8 mouse cellular contexts compared by ENCODE assay signal in the genomic region with DNA sequence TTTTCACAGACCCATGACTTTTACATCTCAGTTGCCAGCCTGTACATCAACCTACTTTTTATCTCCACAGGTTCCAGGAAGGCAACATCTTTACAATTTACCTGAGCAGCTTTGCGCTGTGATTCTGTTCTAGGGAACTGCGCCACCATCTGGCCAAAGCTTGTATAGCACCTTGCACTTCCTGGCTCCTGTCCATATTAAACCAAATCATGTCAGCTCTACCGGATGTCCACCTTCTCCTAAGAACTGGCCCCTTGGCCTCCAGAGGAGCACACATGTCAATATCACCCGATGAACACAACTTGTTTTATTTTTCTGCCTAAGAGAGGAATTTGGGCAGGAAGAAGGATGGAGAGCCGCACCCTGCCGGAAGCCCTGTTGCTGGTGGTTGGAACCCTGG. TPM values are rescaled to one million over a fixed set of nuclear protein-coding genes. Genes with fewer than 3 reads are reported as not detected.
DNase-seq lines count a peak whose midpoint lies in the region; ATAC-seq and TF ChIP-seq lines count a peak whose summit lies in the region.

No protein-coding gene starts in this region.

- H3K4me2 ChIP-seq in heart, postnatal 0 days (ENCODE audit: low read depth, low read length), result no peak overlapping the region
- no peak overlapping the region for H3K4me2 ChIP-seq in heart, embryonic 11.5 days

- peak; percentile 86 for TF ChIP-seq CTCF in heart, postnatal 0 days (IDR thresholded peaks at IDR 0.05; ENCODE audit: low read depth)
- TF ChIP-seq CTCF in cerebellum, adult 2 months (IDR thresholded peaks at IDR 0.05; ENCODE audit: borderline replicate concordance, insufficient read depth, low read depth, low read length), result peak; percentile 92

- H3K4me3 ChIP-seq in heart, postnatal 0 days (ENCODE audit: low read depth, low read length), result no peak overlapping the region
- H3K4me3 ChIP-seq in heart, embryonic 11.5 days (ENCODE audit: low read depth, low read length), result no peak overlapping the region
- H3K4me3 ChIP-seq in ES-E14 (ENCODE audit: insufficient read depth in 1 of 2, low read depth in 1 of 2, low read length in 2 of 2, poor library complexity in 1 of 2, severe bottlenecking in 1 of 2), result no peak overlapping the region
- no peak overlapping the region for H3K4me3 ChIP-seq in cerebellum, adult 2 months (replicated peaks; ENCODE audit: insufficient read depth, low read depth, low read length)

- no peaks in the 10 kb centered on the region for H3K4me1 ChIP-seq in heart, postnatal 0 days (ENCODE audit: control insufficient read depth, insufficient read depth)
- H3K4me1 ChIP-seq in heart, embryonic 11.5 days (ENCODE audit: control insufficient read depth, insufficient read depth, low read length), result peaks cover 6% of the 10 kb centered on the region; the same call in 1 of the 2 replicates
- peaks cover 0 to 9% of the 10 kb centered on the region in 2 experiments; a peak in 1 of 4 replicates for H3K4me1 ChIP-seq in ES-E14 (ENCODE audit: control insufficient read depth in 2 of 2, insufficient read depth in 2 of 2, low read length in 2 of 2, poor library complexity in 1 of 2)
- H3K4me1 ChIP-seq in cerebellum, adult 2 months (ENCODE audit: control insufficient read depth, insufficient read depth, low read length), result peaks cover under 1% of the 10 kb centered on the region

- DNase-seq in heart, postnatal 0 days (ENCODE audit: low spot score), result peak; percentile 53
- peak; percentile 53 for DNase-seq in 3T3-L1 (ENCODE audit: low read depth, low spot score)
- DNase-seq in ES-E14 (ENCODE audit: low read depth, low spot score), result peak; percentile 66
- DNase-seq in cerebellum, adult 2 months, result peak; percentile 70 to 88
- DNase-seq in induced T-regulatory cell, adult 2 months (ENCODE audit: low read depth), result peak; percentile 90
- peak; percentile 61 for DNase-seq in lung, postnatal 25 days (ENCODE audit: low spot score)
- DNase-seq in testis, postnatal 14 days (ENCODE audit: low spot score), result peak; percentile 52

- 25% methylated on average over 6 of the region's 6 CpGs for WGBS in heart, postnatal 0 days
- WGBS in heart, embryonic 11.5 days (ENCODE audit: insufficient replicate concordance), result 31% methylated on average over 6 of the region's 6 CpGs
- 27% methylated on average over 6 of the region's 6 CpGs for WGBS in cerebellum, adult 2 months

- H3K36me3 ChIP-seq in heart, postnatal 0 days (replicated peaks; ENCODE audit: control insufficient read depth, insufficient read depth, low read length), result peaks cover 30% of the 10 kb centered on the region
- H3K36me3 ChIP-seq in heart, embryonic 11.5 days (ENCODE audit: control insufficient read depth, insufficient read depth, low read length), result no peaks in the 10 kb centered on the region
- H3K36me3 ChIP-seq in ES-E14 (ENCODE audit: control insufficient read depth, insufficient read depth, low read length, poor library complexity, severe bottlenecking), result no peaks in the 10 kb centered on the region

- H3K9ac ChIP-seq in heart, postnatal 0 days (replicated peaks; ENCODE audit: low read depth, low read length), result no peak overlapping the region
- no peak overlapping the region for H3K9ac ChIP-seq in heart, embryonic 11.5 days (ENCODE audit: low read depth, low read length)
- H3K9ac ChIP-seq in ES-E14 (ENCODE audit: insufficient read depth, low read depth, low read length, poor library complexity, severe bottlenecking), result no peak overlapping the region

- no peaks in the 10 kb centered on the region for H3K27me3 ChIP-seq in heart, postnatal 0 days (ENCODE audit: control insufficient read depth, insufficient read depth, low read length)
- H3K27me3 ChIP-seq in heart, embryonic 11.5 days (ENCODE audit: control insufficient read depth, insufficient read depth, low read length), result peaks cover 4% of the 10 kb centered on the region
- H3K27me3 ChIP-seq in cerebellum, adult 2 months (ENCODE audit: control insufficient read depth, insufficient read depth, low read length), result no peaks in the 10 kb centered on the region

- H3K9me3 ChIP-seq in heart, postnatal 0 days (replicated peaks; ENCODE audit: control insufficient read depth, low read length), result no peaks in the 10 kb centered on the region
- H3K9me3 ChIP-seq in heart, embryonic 11.5 days (replicated peaks; ENCODE audit: control insufficient read depth, low read length), result no peaks in the 10 kb centered on the region
- no peaks in the 10 kb centered on the region for H3K9me3 ChIP-seq in ES-E14 (ENCODE audit: control insufficient read depth, insufficient read depth, low read depth, low read length)

- in situ Hi-C loops in ES-E14 (cut with MboI; ENCODE audit: low sequenced_read_pairs in 2 of 2, unreplicated experiment in 2 of 2), result loop anchor here (5.0 to 25.0 kb wide), 2 partner anchors 210 to 235 kb away; no protein-coding TSS in a partner anchor

- 0 out of 2 replicates have a peak, but pooled peaks have one; percentile 31 for ATAC-seq in heart, postnatal 0 days (ENCODE audit: insufficient read depth, low read depth)
- no peak for ATAC-seq in heart, embryonic 11.5 days (replicated peaks; ENCODE audit: insufficient number of reproducible peaks, low FRiP score, low TSS enrichment)

- no peak overlapping the region for H3K27ac ChIP-seq in heart, postnatal 0 days (ENCODE audit: low read depth)
- H3K27ac ChIP-seq in heart, embryonic 11.5 days (ENCODE audit: low read depth, low read length), result no peak overlapping the region
- no peak overlapping the region for H3K27ac ChIP-seq in ES-E14 (ENCODE audit: insufficient read depth, low read depth, low read length, poor library complexity, severe bottlenecking)
- H3K27ac ChIP-seq in cerebellum, adult 2 months (ENCODE audit: insufficient read depth, low read length), result peak overlapping the region; percentile 9; the same call in 1 of the 2 replicates

- no peak for TF ChIP-seq POLR2A in cerebellum, adult 2 months (IDR thresholded peaks at IDR 0.05; ENCODE audit: borderline replicate concordance, insufficient read depth, low read length)

- no peak for TF ChIP-seq EP300 in heart, postnatal 0 days (IDR thresholded peaks at IDR 0.05; ENCODE audit: low read depth)

TF ChIP-seq in ES-E14, 5 proteins besides CTCF, POLR2A, EP300 and RAD21:
- TF ChIP-seq ZC3H11A (IDR thresholded peaks at IDR 0.05; ENCODE audit: borderline replicate concordance, low read depth, low read length) (no peak), ZNF384 (IDR thresholded peaks at IDR 0.05; ENCODE audit: low read depth, low read length) (no peak), MAFK (IDR thresholded peaks at IDR 0.05; ENCODE audit: insufficient read depth, low read depth, low read length) (no peak), HCFC1 (IDR thresholded peaks at IDR 0.05; ENCODE audit: borderline replicate concordance, insufficient read depth, low read length) (no peak)
TF ChIP-seq in ES-E14: peak in this region for 0.

RNA-seq across cellular contexts. Expression of gene Man2a2, which starts 6.3 kb away (rescaled TPM):
- 30.2 and 55.2 TPM in 2 replicates for total RNA-seq in heart, postnatal 0 days (2014; rRNA removed; ENCODE audit: low replicate concordance)
- 7.2 and 7.7 TPM in 2 replicates for polyA plus RNA-seq in heart, postnatal 0 days (2015; fragmentation: Nextera tagmentation; extraction: Ambion mirVana)
- polyA plus RNA-seq in heart, embryonic 11.5 days (2014; fragmentation: Nextera tagmentation; extraction: Ambion mirVana), result 12.3 and 12.7 TPM in 2 replicates
- 14.6 and 19.8 TPM in 2 replicates for total RNA-seq in ES-E14 (2012; rRNA removed)
- polyA plus RNA-seq in cerebellum, adult 2 months (2012; rRNA removed), result 167 and 188 TPM in 2 replicates

RNA-seq across cellular contexts. Expression of gene Fes, which starts 10.3 kb away (rescaled TPM):
- 13.5 and 23.1 TPM in 2 replicates for total RNA-seq in heart, postnatal 0 days (2014; rRNA removed; ENCODE audit: low replicate concordance)
- polyA plus RNA-seq in heart, postnatal 0 days (2015; fragmentation: Nextera tagmentation; extraction: Ambion mirVana), result 9.2 and 9.7 TPM in 2 replicates
- polyA plus RNA-seq in heart, embryonic 11.5 days (2014; fragmentation: Nextera tagmentation; extraction: Ambion mirVana), result 4.7 and 7.1 TPM in 2 replicates
- total RNA-seq in ES-E14 (2012; rRNA removed), result 2.1 and 4.5 TPM in 2 replicates
- polyA plus RNA-seq in cerebellum, adult 2 months (2012; rRNA removed), result 4.2 and 4.9 TPM in 2 replicates

RNA-seq across cellular contexts. Expression of gene Furin, which starts 27.8 kb away (rescaled TPM):
- 67.6 and 79.0 TPM in 2 replicates for total RNA-seq in heart, postnatal 0 days (2014; rRNA removed; ENCODE audit: low replicate concordance)
- polyA plus RNA-seq in heart, postnatal 0 days (2015; fragmentation: Nextera tagmentation; extraction: Ambion mirVana), result 16.9 and 18.9 TPM in 2 replicates
- polyA plus RNA-seq in heart, embryonic 11.5 days (2014; fragmentation: Nextera tagmentation; extraction: Ambion mirVana), result 16.0 and 23.5 TPM in 2 replicates
- total RNA-seq in ES-E14 (2012; rRNA removed), result 16.1 and 17.7 TPM in 2 replicates
- polyA plus RNA-seq in cerebellum, adult 2 months (2012; rRNA removed), result 34.4 and 37.3 TPM in 2 replicates

RNA-seq across cellular contexts. Expression of gene Hddc3, which starts 34.6 kb away (rescaled TPM):
- total RNA-seq in heart, postnatal 0 days (2014; rRNA removed; ENCODE audit: low replicate concordance), result 19.8 and 28.5 TPM in 2 replicates
- polyA plus RNA-seq in heart, postnatal 0 days (2015; fragmentation: Nextera tagmentation; extraction: Ambion mirVana), result 14.5 and 17.8 TPM in 2 replicates
- 13.3 and 15.7 TPM in 2 replicates for polyA plus RNA-seq in heart, embryonic 11.5 days (2014; fragmentation: Nextera tagmentation; extraction: Ambion mirVana)
- 11.4 and 14.3 TPM in 2 replicates for total RNA-seq in ES-E14 (2012; rRNA removed)
- polyA plus RNA-seq in cerebellum, adult 2 months (2012; rRNA removed), result 57.7 and 61.0 TPM in 2 replicates

RNA-seq across cellular contexts. Expression of gene Unc45a, which starts 36.7 kb away (rescaled TPM):
- total RNA-seq in heart, postnatal 0 days (2014; rRNA removed; ENCODE audit: low replicate concordance), result 21.6 and 44.5 TPM in 2 replicates
- 11.0 and 12.5 TPM in 2 replicates for polyA plus RNA-seq in heart, postnatal 0 days (2015; fragmentation: Nextera tagmentation; extraction: Ambion mirVana)
- 11.3 and 15.6 TPM in 2 replicates for polyA plus RNA-seq in heart, embryonic 11.5 days (2014; fragmentation: Nextera tagmentation; extraction: Ambion mirVana)
- 52.0 and 54.1 TPM in 2 replicates for total RNA-seq in ES-E14 (2012; rRNA removed)
- polyA plus RNA-seq in cerebellum, adult 2 months (2012; rRNA removed), result 81.8 and 97.8 TPM in 2 replicates

Comparison
In these comparisons a context has a peak if more than half of its experiments do, and no peak if none do; other contexts are left out.
1. RNA of gene Man2a2, which starts 6.3 kb away (polyA plus RNA-seq): 167 to 188 TPM in cerebellum, adult 2 months; 12.3 to 12.7 TPM in heart, embryonic 11.5 days and 7.2 to 7.7 TPM in heart, postnatal 0 days; every median in the first group is over 10 times any median in the second.
2. Peak in every context shown above with its lines, with median percentiles within 50 percentile points of each other: DNase-seq.